Mouse (Mus musculus): Measurements from ENCODE around the gene Vegfb. TPM values are rescaled to one million over a fixed set of nuclear protein-coding genes. Genes with fewer than 3 reads are reported as not detected.

The Vegfb gene
- polyA plus RNA-seq, 1 experiment from 2014 or later, result 67.5 TPM

DNA sequence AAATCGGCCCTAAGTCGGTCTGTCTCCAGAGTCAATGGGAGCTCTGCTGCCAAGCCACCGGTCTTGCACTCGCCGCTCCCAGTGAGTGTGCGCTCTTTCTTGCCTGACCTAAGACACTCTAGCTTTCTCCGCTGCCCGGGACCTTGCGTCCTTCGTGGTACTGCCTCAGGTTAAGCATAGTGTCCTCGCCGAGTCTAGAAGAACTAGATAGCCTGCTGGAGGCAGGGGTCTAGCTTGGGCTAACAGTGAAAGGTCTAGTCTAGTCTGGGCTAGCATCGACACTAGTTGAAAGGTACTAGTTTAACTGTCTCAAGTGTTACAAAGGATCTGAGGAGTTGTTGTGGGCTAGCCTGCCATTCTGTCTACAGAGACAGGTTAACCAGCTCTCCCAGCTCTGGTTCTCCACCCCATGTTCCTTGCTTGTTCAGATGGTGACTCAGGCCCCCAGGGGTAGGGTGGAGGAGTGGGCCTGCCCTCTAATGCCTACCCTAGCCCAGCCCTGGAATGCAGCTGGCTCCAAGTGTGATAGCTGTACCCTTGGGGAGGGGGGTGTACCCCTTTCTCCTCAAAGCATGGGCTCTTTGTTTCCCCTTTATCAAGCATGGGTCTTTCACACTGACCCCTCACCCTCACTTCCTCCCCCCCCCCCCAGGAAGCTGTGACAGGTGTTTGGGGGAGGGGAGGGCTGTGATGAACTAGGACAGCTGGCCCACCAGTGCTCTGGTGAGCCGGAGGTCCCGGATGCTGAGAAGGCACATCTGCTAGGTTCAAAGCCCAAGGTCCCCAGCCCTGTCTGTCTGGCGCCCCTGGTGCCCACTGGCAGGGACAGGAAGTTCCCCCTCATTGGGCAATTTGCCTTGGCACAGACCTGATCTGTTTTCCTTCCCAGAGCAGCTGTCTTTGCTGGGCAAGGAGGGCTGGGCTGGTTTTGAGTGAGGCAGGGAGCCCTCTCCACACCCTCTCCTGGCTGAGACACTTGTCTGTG, 11.6 kb downstream of the Vegfb start, which contains the start of gene Plcb3:
Plcb3 (minus strand) TSS at position 934 of the 985 bp plus-strand sequence.
- peak within 1 kb of the TSS; percentile 91 for H3K27ac ChIP-seq (replicated peaks)
- no peak for ATAC-seq (ENCODE audit: low FRiP score, low read depth)
- H3K9ac ChIP-seq, result peak within 1 kb of the TSS; percentile 58
- H3K27me3 ChIP-seq, result peaks cover 3% of the 10 kb centered on the region; the same call in 1 of the 2 replicates
- H3K4me3 ChIP-seq, result peak within 1 kb of the TSS; percentile 69
- H3K9me3 ChIP-seq, result no peaks in the 10 kb centered on the region
- peak within 1 kb of the TSS; percentile 87 for H3K4me2 ChIP-seq
- no peaks in the 10 kb centered on the region for H3K36me3 ChIP-seq
- 0% methylated on average over 16 of the region's 16 CpGs for WGBS
- H3K4me1 ChIP-seq (replicated peaks), result peaks cover 45% of the 10 kb centered on the region

DNA sequence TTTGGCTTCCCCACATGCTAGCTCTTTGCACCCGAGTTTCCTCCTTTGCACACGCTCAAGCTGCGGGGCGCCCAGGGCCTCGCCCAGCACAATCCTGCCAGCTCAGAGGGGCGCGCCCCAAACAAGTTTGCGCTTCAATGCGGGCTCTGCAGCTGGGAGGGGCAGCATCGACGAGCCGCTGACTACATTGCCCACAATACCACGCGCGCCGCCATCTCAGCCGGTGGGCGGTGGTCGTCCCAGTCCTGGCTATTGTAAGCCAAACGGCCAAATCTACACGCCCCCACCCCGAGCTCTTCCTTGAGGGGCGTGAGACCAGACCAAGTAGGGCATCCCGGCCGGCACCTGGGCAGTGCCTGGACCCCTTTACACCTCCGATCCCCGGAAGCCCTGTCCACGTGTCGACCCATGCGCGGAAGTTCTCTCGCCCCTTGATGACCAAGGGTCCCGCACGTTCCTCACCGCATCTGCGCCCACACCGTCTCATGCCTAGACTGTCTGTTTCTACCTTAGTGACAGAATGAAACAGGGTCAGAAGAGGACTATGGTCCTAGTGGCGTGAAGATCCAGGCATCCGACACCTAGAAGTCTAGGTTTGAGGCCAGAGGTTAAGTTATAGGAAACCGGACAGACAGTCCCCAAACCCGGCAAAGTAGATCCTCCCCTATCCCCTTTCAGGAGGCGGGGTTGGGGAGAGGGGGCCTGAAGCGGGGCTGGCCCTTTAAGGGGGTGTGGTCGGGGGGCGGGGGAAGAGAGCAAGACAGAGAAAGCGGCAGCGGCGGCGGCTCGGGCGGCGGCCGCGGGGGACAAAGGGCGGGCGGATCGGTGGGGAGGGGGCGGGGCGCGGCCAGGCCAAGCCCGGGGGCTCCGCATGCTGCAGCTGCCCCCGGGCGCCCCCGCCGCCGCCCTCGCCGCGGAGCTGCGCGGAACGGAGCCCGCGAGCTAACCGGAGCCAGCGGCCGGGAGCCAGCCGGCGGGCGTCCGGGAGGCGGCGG, 12.9 kb downstream of the Vegfb start, which contains the start of gene Ppp1r14b:
Ppp1r14b (plus strand) TSS at position 758 of the 995 bp plus-strand sequence.
- Histone ChIP-seq H3K9me3 (no peaks in the 10 kb centered on the region), H3K4me3 (peak within 1 kb of the TSS; percentile 69), H3K27ac (replicated peaks) (peak within 1 kb of the TSS; percentile 91), H3K9ac (peak within 1 kb of the TSS; percentile 58), H3K4me1 (replicated peaks) (peaks cover 55% of the 10 kb centered on the region), H3K27me3 (peaks cover 7% of the 10 kb centered on the region; the same call in 1 of the 2 replicates), H3K4me2 (peak within 1 kb of the TSS; percentile 87), H3K36me3 (no peaks in the 10 kb centered on the region)
- WGBS, result under 1% methylated on average over 72 of the region's 84 CpGs
- peak; percentile 67 for ATAC-seq (ENCODE audit: low FRiP score, low read depth)

DNA sequence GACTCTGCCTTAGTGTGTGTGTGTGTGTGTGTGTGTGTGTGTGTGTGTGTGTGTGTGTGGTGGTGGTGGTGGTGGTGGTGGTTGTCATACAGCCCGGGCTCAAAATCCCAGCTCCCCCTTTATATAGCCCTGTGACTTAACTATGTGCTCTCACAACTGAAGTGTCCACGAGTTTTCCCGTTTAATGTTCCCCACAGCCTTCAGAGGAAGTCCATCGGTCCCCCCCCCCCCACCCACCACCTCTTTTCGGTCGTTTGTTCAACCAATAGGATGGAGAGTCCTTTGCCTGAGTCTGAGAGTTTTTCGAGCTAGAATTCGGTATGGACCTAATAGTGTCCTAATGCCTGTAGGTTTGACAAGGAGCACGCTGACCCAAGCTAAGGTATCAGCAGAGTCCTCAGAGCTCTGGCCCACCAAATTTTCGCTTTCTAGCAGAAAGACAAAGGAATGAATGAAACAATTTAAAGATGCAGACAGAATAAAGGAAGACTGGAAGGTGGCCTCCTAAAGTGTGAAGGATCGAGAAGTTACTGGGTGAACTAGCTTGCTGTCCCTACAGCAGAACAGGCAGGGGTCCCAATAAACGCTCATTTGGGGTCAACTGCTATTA, 13.8 kb downstream of the Vegfb start:
- WGBS, result 40% methylated on average over 12 of the region's 12 CpGs
- Histone ChIP-seq H3K4me1 (replicated peaks) (peaks cover 49% of the 10 kb centered on the region), H3K4me2 (peak overlapping the region; percentile 87), H3K9ac (peak overlapping the region; percentile 58), H3K27me3 (peaks cover 11% of the 10 kb centered on the region; the same call in 1 of the 2 replicates), H3K36me3 (no peaks in the 10 kb centered on the region), H3K9me3 (no peaks in the 10 kb centered on the region), H3K27ac (replicated peaks) (peak overlapping the region; percentile 91), H3K4me3 (peak overlapping the region; percentile 69)
- no peak for ATAC-seq (ENCODE audit: low FRiP score, low read depth)

DNA sequence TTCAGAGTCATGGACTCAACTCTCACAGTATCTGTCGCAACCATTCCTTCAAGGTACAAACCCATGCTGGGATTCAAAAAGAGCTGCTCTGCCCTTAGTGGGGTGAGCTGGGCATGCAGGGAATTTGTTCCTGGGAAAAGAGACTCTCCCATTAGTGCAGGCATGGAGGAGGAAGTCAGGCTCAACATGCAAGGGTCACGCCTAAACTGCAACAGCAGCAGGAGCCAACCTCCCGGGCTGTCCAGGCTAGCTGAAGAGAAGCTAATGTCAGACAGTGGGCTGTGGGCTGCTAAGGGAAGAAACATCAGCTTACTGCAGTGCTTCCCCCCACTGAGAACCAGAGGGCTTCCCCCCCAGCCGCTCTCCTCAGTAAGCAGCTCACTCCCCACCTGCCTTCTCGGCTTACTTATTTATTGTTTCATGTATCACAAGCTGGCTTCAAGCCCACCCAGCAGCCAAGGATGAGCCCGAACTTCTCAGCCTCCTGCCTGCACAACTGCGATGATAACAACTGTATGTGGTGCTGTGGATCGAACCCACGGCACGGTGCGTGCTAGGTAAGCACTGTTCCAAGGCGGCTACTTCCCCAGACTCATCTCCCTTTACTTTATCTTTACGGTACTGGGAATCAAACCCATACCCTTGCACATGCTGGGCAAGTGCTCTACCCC, 15.1 kb downstream of the Vegfb start:
- ATAC-seq (ENCODE audit: low FRiP score, low read depth), result no peak
- Histone ChIP-seq H3K4me2 (no peak overlapping the region), H3K36me3 (no peaks in the 10 kb centered on the region), H3K4me1 (replicated peaks) (peaks cover 36% of the 10 kb centered on the region), H3K27me3 (peaks cover 16% of the 10 kb centered on the region), H3K9me3 (no peaks in the 10 kb centered on the region), H3K4me3 (no peak overlapping the region), H3K9ac (no peak overlapping the region), H3K27ac (replicated peaks) (no peak overlapping the region)
- WGBS, result 84% methylated on average over 13 of the region's 13 CpGs

DNA sequence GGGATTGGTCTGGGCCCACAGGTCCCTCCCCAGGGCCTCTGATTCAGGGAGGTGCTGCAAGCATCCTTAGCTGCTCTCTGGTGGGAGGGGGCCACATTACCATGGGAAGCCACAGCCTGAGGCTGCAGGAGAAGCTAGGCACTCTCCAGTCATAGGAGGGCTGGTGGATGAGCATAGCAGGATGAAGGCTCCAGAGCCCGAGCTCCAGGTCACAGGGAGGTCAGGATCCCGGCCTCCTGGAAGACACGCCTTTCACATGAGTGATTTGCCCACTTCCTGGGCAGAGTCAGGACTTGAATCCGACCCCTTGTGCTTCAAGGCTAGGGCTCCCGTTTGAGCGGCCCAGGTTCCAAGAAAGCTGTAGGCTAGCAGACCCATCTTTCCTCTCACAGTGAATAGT, 15.8 kb downstream of the Vegfb start:
- no peak overlapping the region for H3K4me2 ChIP-seq
- peaks cover 28% of the 10 kb centered on the region for H3K4me1 ChIP-seq (replicated peaks)
- H3K4me3 ChIP-seq, result no peak overlapping the region
- WGBS, result 35% methylated on average over 6 of the region's 6 CpGs
- peaks cover 16% of the 10 kb centered on the region for H3K27me3 ChIP-seq
- no peak overlapping the region for H3K27ac ChIP-seq (replicated peaks)
- no peaks in the 10 kb centered on the region for H3K36me3 ChIP-seq
- H3K9me3 ChIP-seq, result no peaks in the 10 kb centered on the region
- no peak for ATAC-seq (ENCODE audit: low FRiP score, low read depth)
- no peak overlapping the region for H3K9ac ChIP-seq

DNA sequence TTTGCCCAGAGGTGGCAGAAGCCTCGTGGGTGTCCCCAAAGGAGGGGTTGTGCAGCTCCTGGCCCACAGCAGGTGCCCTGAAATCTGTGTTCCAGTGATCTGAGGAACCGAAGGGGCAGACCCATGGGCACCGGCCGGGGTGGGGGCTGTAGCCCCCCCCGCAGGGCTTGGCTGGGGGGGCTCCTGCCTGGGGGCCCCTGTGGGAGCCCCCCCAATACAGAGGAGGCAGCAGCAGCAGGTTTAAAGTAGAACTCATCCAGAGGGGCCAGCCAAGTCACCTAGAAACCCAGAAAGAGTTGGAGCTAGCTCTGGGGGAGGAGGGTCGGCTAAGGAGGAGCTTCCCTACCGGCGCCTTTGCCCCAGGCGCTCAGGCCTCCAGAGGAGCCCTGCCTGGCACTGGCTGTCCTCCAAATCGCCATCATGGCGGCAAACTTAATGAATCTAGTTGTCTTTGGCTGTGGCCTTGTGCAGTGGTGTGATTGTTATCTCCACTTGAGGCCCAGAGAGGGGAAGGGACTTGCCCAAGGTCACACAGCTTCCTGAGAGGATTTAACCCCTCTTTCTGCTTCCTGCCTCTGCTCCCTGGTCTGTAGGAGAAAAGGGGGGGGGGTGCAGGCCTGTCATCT, 16.9 kb downstream of the Vegfb start:
- no peak for ATAC-seq (ENCODE audit: low FRiP score, low read depth)
- Histone ChIP-seq H3K4me3 (0 out of 2 replicates have a peak overlapping the region, but pooled peaks have one; percentile 38), H3K27me3 (peaks cover 16% of the 10 kb centered on the region), H3K4me2 (peak overlapping the region; percentile 55; the same call in 1 of the 2 replicates), H3K27ac (replicated peaks) (no peak overlapping the region), H3K9me3 (no peaks in the 10 kb centered on the region), H3K9ac (no peak overlapping the region), H3K4me1 (replicated peaks) (peaks cover 19% of the 10 kb centered on the region), H3K36me3 (no peaks in the 10 kb centered on the region)
- WGBS, result 22% methylated on average over 11 of the region's 11 CpGs

DNA sequence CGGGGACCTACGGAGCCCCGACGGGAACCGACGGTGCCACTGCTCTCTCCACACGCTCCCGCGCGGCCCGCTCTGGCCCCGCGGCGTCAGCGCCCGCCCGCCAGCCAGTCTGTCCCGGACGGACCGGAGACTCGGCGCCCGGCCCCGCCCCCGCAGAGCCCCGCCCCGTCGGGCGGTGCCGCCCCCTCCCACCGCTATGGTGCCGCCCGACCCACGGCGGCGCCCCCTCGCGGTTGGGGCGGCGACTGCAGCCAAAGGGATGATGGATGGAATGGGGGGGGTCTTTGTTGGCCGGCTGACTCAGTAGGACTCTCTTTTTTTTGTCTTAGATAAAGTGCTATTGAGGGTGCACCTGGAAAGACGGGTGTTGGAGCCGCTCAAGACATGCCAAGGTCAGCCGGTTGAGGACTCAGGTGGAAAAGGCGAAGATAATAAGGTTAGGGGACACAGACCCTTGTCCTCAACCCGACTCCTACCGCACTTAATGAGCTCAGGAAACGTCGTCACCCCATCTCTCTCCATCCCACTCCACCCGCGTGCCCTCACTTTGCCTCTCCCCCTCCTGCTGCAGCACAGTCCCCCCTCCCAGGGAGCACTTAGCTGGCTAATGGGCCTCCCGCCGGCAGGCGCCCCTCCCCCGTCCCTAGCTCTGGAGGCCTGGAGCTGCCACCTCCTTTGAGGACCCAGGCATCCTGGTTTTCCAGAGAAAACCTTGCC, 17.6 kb downstream of the Vegfb start:
- Histone ChIP-seq H3K4me1 (replicated peaks) (peaks cover 19% of the 10 kb centered on the region), H3K27ac (replicated peaks) (no peak overlapping the region), H3K4me2 (peak overlapping the region; percentile 55), H3K36me3 (no peaks in the 10 kb centered on the region), H3K9ac (0 out of 2 replicates have a peak overlapping the region, but pooled peaks have one; percentile 24), H3K9me3 (no peaks in the 10 kb centered on the region), H3K27me3 (peaks cover 16% of the 10 kb centered on the region), H3K4me3 (peak overlapping the region; percentile 38)
- no peak for ATAC-seq (ENCODE audit: low FRiP score, low read depth)
- 1% methylated on average over 41 of the region's 55 CpGs for WGBS

DNA sequence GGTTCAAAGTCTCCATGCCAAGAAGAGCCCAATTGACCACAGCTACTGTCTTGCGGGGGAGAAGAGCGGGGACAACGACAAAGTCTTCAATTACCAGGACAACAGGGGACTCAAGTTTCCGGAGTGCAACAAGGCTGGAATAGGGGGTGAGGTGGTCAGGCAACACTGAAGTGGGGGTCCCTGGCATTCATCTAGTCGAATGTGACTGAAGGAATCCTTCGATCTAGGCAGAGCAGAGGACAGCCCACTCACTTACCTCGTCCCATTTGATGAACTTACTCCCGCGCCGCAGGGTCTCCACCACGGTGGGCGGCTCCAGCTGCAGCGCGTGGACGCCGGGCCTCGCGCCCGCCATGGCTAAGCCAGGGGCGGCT, 18.2 kb downstream of the Vegfb start:
- 1% methylated on average over 11 of the region's 20 CpGs for WGBS
- 0 out of 2 replicates have a peak overlapping the region, but pooled peaks have one; percentile 24 for H3K9ac ChIP-seq
- H3K4me3 ChIP-seq, result peak overlapping the region; percentile 38
- H3K27ac ChIP-seq (replicated peaks), result no peak overlapping the region
- H3K36me3 ChIP-seq, result no peaks in the 10 kb centered on the region
- H3K4me2 ChIP-seq, result peak overlapping the region; percentile 55
- peaks cover 19% of the 10 kb centered on the region for H3K4me1 ChIP-seq (replicated peaks)
- H3K9me3 ChIP-seq, result no peaks in the 10 kb centered on the region
- no peak for ATAC-seq (ENCODE audit: low FRiP score, low read depth)
- peaks cover 16% of the 10 kb centered on the region for H3K27me3 ChIP-seq

DNA sequence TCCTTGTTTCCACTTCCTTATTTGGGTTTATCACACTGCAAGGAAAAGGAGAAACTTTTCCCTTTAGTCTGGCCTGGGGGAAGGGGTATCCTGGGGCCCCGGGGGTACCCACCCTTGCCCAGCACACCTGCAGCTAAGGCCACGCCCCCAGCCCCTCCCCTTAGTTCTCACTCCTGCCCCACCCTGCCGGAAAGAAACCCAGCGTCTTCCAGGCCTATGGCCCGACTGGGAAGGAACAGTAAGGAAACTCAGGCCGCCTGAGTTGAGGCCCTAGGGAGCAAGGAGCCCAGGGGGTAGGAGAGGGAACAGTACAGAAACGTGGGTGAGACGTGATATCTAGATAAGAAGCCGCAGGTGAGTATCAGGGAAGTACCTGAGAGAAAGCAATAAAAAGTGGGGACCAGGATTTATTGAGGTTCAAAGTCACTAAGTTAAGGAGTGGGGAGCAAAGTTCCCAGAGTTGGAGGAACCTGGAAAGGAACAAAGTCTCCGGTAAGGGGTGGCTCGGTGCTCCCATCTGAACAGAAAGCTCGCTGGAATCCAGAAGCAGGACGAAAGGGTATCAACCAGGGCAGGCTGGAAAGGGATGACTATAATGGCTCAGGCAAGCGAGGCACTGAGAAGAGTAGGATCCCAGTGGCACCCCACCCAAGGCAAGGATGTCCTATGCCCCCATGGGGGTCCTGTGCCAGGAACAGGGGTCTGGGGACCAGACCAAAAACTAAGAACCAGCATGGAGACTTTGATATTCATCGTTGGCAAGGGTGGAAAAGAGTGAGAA, 18.8 kb downstream of the Vegfb start:
- peaks cover 16% of the 10 kb centered on the region for H3K27me3 ChIP-seq
- no peaks in the 10 kb centered on the region for H3K36me3 ChIP-seq
- peaks cover 14% of the 10 kb centered on the region for H3K4me1 ChIP-seq (replicated peaks)
- peak overlapping the region; percentile 38 for H3K4me3 ChIP-seq
- peak overlapping the region; percentile 55 for H3K4me2 ChIP-seq
- H3K9me3 ChIP-seq, result no peaks in the 10 kb centered on the region
- H3K27ac ChIP-seq (replicated peaks), result no peak overlapping the region
- ATAC-seq (ENCODE audit: low FRiP score, low read depth), result no peak
- no peak overlapping the region for H3K9ac ChIP-seq
- 17% methylated on average over 15 of the region's 15 CpGs for whole genome bisulfite sequencing

All from hindbrain, embryonic 15.5 days (tissue).